Mouse (Mus musculus) thymus, adult 2 months (tissue): ENCODE data around the gene Tmprss9.

Experiments
- CTCF ChIP-seq: fragments of 200-500 bp; IDR thresholded peaks from 2 replicates; pipeline ENCODE4 v1.5.1; 2012; ENCODE audit warnings: mild to moderate bottlenecking, control low read depth, low read length, moderate library complexity, borderline replicate concordance; ENCODE audit not compliant: control insufficient read depth, poor library complexity, insufficient read depth; ENCODE audit errors: extremely low read depth
- POLR2A ChIP-seq: fragments of 200-500 bp; IDR thresholded peaks from 2 replicates; pipeline ENCODE4 v1.6.1; 2012; ENCODE audit warnings: mild to moderate bottlenecking, low read length, control low read depth, moderate library complexity; ENCODE audit not compliant: control insufficient read depth, poor library complexity, insufficient read depth; ENCODE audit errors: extremely low read depth

- TF ChIP-seq POLR2A (no peak), CTCF (no peak)
Observed at GRCm38 (mm10) chr10:80935241-80935640, 63.6 kb downstream of the Tmprss9 start.
